Mouse (Mus musculus) urinary bladder, adult 18-20 months (tissue): ENCODE measurements around the gene Mtmr4.

ENCODE experiments used
- DNase-seq, 2 experiments: peaks; one replicate each; pipeline ENCODE4 v3.0.0; 2022; ENCODE audit warnings: low spot score in 2 of 2, mixed read lengths in 2 of 2

Gene Mtmr4

DNA sequence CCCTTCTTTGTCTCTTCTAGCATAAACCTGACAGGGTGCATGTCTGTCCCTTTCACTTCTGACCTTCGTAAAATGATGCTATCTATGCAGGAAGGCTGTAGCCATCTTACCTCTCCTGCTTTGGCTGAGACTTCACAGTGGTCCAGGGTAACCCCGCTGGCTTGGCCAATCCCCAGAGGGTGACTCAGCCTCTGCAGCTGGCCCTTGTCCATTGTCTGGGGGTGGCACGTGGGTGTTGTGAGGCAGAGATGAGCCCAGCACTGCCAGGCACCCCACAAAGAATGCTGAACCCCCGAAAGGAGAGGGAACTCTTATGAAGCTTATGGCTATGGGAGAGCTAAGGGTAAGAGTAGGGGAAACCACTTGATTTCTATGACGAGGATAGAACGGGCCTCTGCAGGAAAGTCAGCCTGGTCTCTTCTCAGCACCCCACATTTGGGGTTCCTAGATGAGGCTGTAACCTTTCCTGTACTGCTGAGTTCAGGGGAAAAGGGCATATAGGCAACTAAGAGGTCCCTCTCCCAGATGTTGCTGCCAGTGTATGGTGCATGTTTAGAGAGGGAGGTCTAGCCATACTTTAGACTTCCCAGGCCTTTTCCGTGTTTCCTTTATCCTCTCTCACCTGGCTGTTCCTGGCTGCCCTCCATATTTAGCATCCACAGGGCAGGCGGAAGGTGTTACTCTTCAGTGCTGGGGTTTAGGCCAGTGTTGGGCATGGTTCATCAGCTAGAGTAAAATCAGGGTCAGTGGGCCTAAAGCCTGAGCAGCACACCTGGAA, 9.8 kb upstream of the Mtmr4 start:
- no peak for DNase-seq

GRCm38 (mm10) chr11:87583291-87584034, 8.5 kb upstream of the Mtmr4 start:
- DNase-seq, result no peak

GRCm38 (mm10) chr11:87584711-87585505, 7.1 kb upstream of the Mtmr4 start:
- no peak for DNase-seq

- DNase-seq, result no peak
Measured at GRCm38 (mm10) chr11:87587211-87587874, 4.6 kb upstream of the Mtmr4 start.

DNA sequence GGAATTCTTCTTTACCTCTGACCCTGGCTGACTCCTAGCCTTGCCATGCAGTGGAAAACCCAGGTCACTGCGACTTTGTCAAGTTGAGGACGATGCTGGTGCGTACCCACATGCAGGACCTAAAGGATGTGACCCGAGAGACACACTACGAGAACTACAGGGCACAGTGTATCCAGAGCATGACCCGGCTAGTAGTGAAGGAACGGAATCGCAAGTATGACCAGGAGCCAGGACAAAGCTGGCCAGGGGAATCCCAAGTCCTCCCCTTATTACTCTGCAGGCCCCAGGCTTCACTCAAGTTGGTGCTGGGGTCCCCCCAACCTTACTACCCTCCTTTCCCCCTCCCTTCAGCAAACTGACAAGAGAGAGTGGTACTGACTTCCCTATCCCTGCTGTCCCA, 2.4 kb upstream of the Mtmr4 start:
- no peak for DNase-seq

GRCm38 (mm10) chr11:87590841-87591525, 979 bp upstream of the Mtmr4 start:
- no peak for DNase-seq

GRCm38 (mm10) chr11:87592354-87592695, 363 bp downstream of the Mtmr4 start:
- no peak for DNase-seq

- DNase-seq, result no peak
Measured at GRCm38 (mm10) chr11:87592713-87593598, 994 bp downstream of the Mtmr4 start.

DNA sequence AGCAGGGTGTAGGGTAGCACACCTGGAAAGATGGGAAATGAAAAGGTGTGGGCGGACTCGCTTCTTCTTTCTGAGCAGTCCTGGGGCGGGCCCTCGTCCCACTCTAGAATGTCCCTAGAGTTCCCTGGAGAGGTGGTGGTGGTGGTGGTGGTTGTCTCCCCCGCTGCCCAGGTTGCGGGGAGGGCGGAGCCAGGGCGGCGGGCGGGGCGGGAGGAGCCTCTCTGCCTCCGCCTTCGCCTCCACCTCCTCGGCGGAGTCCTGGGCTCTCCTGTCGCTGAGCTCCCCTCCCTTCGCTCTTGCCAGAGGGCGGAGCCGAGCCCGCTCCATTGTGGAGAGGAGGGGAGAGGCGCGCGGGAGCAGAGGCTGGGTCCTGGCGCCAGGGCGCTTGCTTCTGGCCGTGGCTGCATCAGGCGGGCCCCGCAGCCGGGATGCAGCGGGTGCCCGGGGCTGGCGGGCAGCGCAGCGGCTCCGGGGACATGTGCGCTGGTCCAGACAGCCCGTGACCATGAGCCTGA, 3.4 kb downstream of the Mtmr4 start:
- DNase-seq, result peak; percentile 75 to 89

DNA sequence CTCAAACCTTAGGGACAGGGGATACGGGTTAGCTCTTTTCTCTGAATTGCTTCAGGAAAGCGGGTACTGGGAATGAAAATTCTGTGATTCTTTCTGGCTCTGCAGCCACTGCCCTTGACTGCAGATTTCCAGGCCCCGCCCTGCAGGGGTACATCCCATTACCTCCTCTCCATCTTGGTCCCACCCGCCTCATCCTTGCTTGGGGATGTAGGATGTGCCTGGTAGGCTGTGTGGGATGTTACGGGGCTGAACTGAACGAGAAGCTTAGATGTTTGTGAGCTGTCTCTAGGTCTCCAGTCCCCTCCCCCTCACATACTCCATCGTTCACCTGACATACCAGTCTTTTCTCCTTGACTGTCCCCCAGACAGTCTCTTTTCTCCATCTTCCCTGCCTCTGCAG, 4.0 kb downstream of the Mtmr4 start:
- DNase-seq, result no peak

DNA sequence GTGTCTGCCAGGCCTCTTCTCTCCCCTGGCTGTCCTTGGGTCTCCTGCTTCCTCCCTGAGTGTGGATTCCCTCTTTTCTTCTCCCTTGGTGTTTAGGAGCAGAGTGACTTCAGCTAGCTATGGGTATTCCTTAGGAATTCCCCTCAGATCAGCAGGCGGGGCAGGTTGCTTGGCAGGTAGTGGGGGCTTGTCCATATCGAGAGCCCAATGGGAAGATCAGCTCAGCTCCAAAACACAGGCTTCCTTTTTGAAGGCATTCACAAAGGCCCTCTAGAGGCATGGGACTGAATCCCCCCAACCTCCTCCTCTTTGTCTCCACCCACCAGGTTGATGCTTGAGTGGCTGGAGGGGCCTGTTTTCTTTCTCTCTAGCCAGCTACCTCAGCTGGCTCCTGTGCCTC, 4.5 kb downstream of the Mtmr4 start:
- DNase-seq, result no peak

DNA sequence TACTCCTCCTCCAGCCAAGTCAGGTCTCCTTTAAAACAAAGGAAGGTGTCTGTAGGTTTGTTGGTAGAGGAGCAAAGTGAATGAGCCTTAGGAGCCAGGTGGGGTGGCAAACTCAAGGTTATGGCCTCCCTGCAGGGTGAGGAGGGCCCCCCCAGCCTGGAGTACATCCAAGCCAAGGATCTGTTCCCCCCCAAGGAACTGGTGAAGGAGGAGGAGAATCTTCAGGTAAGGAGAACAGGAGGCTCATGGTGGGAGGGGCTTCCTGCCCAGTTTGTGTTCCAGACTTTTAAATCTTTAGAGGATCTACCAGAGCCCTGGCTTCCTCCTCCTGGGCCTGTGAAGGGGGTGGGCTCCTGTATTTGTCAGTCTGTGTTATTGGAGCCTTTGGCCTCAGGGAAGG, 5.1 kb downstream of the Mtmr4 start:
- no peak for DNase-seq

DNA sequence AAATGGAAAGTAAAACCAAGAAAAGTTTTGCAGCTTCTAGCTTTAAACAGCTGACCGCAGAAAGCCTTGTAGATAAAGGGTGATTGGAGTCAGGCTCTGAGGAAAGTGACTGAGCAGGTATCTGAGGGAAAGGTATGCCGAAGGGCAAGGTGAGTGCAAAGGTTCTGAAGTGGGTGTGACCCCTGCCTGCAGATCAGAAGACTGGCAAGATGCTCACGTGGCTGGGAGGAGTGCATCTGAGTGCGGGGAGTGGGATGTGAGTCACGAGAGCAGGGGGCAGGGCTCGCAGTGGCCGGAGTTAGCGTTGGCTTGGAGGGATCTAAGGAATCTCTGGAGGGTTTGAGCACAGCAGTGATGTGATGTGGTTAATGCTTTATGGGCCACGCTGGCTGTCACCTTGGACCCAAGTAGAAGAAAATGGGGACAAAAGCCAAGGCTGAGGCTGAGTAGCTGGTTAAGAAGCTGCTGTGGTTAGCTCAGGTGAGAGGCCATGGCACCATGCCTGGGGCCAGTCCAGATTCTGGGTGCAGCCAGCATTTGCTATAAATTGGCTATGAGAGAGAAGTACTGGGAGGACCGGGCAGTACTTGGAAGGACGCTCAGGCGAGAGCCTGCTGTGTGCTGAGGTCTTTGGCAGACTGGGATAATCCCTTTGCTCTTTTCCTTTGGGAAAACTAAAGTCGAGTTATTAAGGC, 7.6 kb downstream of the Mtmr4 start:
- peak in 1 of 2 experiments; percentile 51 for DNase-seq

DNA sequence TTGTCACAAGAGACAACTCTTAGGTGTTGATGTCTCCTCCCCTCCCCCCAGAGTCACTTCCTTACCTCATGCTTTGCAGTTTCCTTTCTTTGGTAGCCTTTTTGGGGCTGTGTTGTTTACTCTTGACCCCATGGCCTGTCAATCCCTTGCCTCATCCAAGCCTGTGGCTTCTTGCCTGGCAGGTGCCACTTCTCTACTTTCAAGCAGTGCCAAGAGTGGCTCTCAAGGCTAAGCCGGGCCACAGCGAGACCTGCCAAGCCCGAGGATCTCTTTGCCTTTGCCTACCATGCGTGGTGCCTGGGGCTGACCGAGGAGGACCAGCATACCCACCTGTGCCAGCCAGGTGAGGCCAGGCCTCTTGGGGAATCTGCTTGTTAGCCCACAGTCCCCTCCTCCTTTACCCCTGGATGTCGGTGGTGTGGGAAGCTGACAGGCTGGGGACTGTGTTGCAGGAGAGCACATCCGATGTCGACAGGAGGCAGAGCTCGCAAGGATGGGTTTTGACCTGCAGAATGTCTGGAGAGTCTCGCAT, 8.4 kb downstream of the Mtmr4 start:
- DNase-seq, result no peak

GRCm38 (mm10) chr11:87602234-87602633, 10.3 kb downstream of the Mtmr4 start:
- DNase-seq, result no peak

GRCm38 (mm10) chr11:87603571-87603970, 11.6 kb downstream of the Mtmr4 start:
- no peak for DNase-seq

DNA sequence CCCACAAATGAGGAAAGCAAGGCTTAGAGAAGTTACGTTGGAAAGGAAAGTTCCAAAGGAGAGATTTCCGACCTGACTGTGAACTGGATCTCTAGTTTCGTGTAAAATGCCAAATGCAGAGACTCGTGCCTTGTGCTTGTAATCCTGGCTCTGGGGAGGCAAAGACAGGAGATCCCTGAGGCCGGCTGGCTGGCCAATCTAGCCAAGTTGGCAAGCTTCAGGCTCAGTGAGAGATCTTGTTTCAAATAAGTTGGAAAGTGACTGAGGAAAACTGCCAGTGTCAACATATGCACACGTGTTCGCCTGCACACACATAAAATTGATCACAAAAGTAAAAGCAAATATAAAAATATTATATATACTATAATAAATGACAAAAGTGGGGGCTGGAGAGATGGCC, 17.3 kb downstream of the Mtmr4 start:
- no peak for DNase-seq

DNA sequence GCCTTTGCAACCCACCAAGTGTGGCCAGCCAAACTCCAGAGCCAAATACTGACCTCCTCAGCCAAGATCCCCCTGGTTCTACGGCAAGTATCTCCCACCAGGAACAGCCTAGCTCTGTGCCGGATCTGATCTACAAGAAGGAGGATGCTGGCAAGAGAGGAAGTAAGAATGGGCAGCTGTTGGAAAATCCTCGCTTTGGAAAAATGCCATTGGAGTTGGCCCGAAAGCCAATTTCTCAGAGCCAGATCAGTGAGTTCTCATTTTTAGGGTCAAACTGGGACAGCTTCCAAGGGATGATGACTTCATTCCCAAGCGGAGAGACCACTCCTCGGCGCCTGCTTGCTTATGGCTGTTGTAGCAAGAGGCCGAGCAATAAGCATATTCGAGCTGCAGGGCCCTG, 19.6 kb downstream of the Mtmr4 start:
- no peak for DNase-seq

- no peak for DNase-seq
Measured at GRCm38 (mm10) chr11:87613972-87614371, 22.0 kb downstream of the Mtmr4 start.
